Mouse (Mus musculus): ENCODE results near the gene Ccdc187. TPM values are rescaled to one million over a fixed set of nuclear protein-coding genes. Genes with fewer than 3 reads are reported as not detected.

The Ccdc187 gene
- total RNA-seq, 2 experiments from 2014 or later = 0.08 to 0.18 TPM

- DNase-seq (ENCODE audit: low spot score) = no peak
- intact Hi-C loops (cut with DNase I) = no loop called here
Measured at GRCm38 (mm10) chr2:26296606-26297195, 2.3 kb upstream of the Ccdc187 start.

- no peak for DNase-seq (ENCODE audit: low spot score)
- intact Hi-C loops (cut with DNase I) = no loop called here
Measured at GRCm38 (mm10) chr2:26290133-26290532, 4.2 kb downstream of the Ccdc187 start.

- intact Hi-C loops (cut with DNase I) = no loop called here
- DNase-seq (ENCODE audit: low spot score) = no peak
Measured at GRCm38 (mm10) chr2:26286391-26286790, 8.0 kb downstream of the Ccdc187 start.

GRCm38 (mm10) chr2:26285804-26286203 is 8.6 kb downstream of the Ccdc187 start:
- intact Hi-C loops (cut with DNase I) = no loop called here
- DNase-seq (ENCODE audit: low spot score) = no peak

GRCm38 (mm10) chr2:26280594-26280993 is 13.8 kb downstream of the Ccdc187 start:
- no peak for DNase-seq (ENCODE audit: low spot score)
- intact Hi-C loops (cut with DNase I) = no loop called here

GRCm38 (mm10) chr2:26279712-26280111 is 14.6 kb downstream of the Ccdc187 start:
- no peak for DNase-seq (ENCODE audit: low spot score)
- intact Hi-C loops (cut with DNase I) = loop anchor here (10.0 kb wide), 1 partner anchor 225 kb away; no protein-coding TSS in a partner anchor

- intact Hi-C loops (cut with DNase I) = loop anchor here (1.0 to 10.0 kb wide), 4 partner anchors 91 to 436 kb away; no protein-coding TSS in a partner anchor
- DNase-seq (ENCODE audit: low spot score) = no peak
Measured at GRCm38 (mm10) chr2:26273611-26274010, 20.7 kb downstream of the Ccdc187 start.

GRCm38 (mm10) chr2:26268216-26268615 is 26.1 kb downstream of the Ccdc187 start:
- intact Hi-C loops (cut with DNase I) = no loop called here
- DNase-seq (ENCODE audit: low spot score) = no peak

- no peak for DNase-seq (ENCODE audit: low spot score)
- intact Hi-C loops (cut with DNase I) = no loop called here
Measured at GRCm38 (mm10) chr2:26266066-26266742, 28.2 kb downstream of the Ccdc187 start.

GRCm38 (mm10) chr2:26265095-26265494 is 29.3 kb downstream of the Ccdc187 start:
- intact Hi-C loops (cut with DNase I) = no loop called here
- DNase-seq (ENCODE audit: low spot score) = no peak

GRCm38 (mm10) chr2:26264646-26265045 is 29.7 kb downstream of the Ccdc187 start:
- DNase-seq (ENCODE audit: low spot score) = no peak
- intact Hi-C loops (cut with DNase I) = no loop called here

GRCm38 (mm10) chr2:26257315-26258096 is 36.9 kb downstream of the Ccdc187 start:
- no peak for DNase-seq (ENCODE audit: low spot score)
- intact Hi-C loops (cut with DNase I) = no loop called here

- DNase-seq (ENCODE audit: low spot score) = no peak
- intact Hi-C loops (cut with DNase I) = no loop called here
Measured at GRCm38 (mm10) chr2:26254816-26255215, 39.5 kb downstream of the Ccdc187 start.

- intact Hi-C loops (cut with DNase I) = no loop called here
- DNase-seq (ENCODE audit: low spot score) = no peak
Measured at GRCm38 (mm10) chr2:26252514-26253206, 41.7 kb downstream of the Ccdc187 start.

- intact Hi-C loops (cut with DNase I) = no loop called here
- no peak for DNase-seq (ENCODE audit: low spot score)
Measured at GRCm38 (mm10) chr2:26247531-26247930, 46.8 kb downstream of the Ccdc187 start.

- intact Hi-C loops (cut with DNase I) = no loop called here
- DNase-seq (ENCODE audit: low spot score) = no peak
Measured at GRCm38 (mm10) chr2:26240841-26241240, 53.5 kb downstream of the Ccdc187 start.

- intact Hi-C loops (cut with DNase I) = no loop called here
- DNase-seq (ENCODE audit: low spot score) = no peak
Measured at GRCm38 (mm10) chr2:26240330-26240729, 54.0 kb downstream of the Ccdc187 start.

GRCm38 (mm10) chr2:26237290-26237782 is 57.0 kb downstream of the Ccdc187 start, which contains the start of gene Qsox2:
TSS of gene Qsox2 (minus strand) at chr2:26237525.
- intact Hi-C loops (cut with DNase I) = loop anchor here (5.0 kb wide), 1 partner anchor 255 kb away; the partner anchor contains the start of gene Camsap1
- peak; percentile 79 for DNase-seq (ENCODE audit: low spot score)

- intact Hi-C loops (cut with DNase I) = loop anchor here (5.0 kb wide), 1 partner anchor 254 kb away; the partner anchor contains the start of gene Camsap1
Measured at GRCm38 (mm10) chr2:26236681-26237289, 57.6 kb downstream of the Ccdc187 start.

More at GRCm38 (mm10) chr2:26236681-26237289, 57.6 kb downstream of the Ccdc187 start:
- DNase-seq (ENCODE audit: low spot score) = peak; percentile 10

Data from heart, postnatal 25 days (tissue).